Mouse (Mus musculus) midbrain, embryonic 10.5 days (tissue): ENCODE measurements around the gene Mbtps1. TPM values are rescaled to one million over a fixed set of nuclear protein-coding genes. Genes with fewer than 3 reads are reported as not detected.

Source experiments
- DNase-seq: peaks from one replicate; pipeline ENCODE4 v3.0.0-alpha.2; 2017; ENCODE audit warnings: low spot score
- H3K27ac ChIP-seq: fragments of 300-500 bp; sonication (generic); replicated peaks from 2 replicates; pipeline ENCODE4 v1.5.1; 2016; ENCODE audit warnings: mild to moderate bottlenecking
- H3K27me3 ChIP-seq: fragments of 300-500 bp; sonication (generic); 2 replicates; pipeline ENCODE4 v1.6.1; 2016; ENCODE audit warnings: low read depth, mild to moderate bottlenecking; ENCODE audit not compliant: poor library complexity, severe bottlenecking
- H3K36me3 ChIP-seq: fragments of 300-500 bp; sonication (generic); 2 replicates; pipeline ENCODE4 v1.6.1; 2016; ENCODE audit warnings: mild to moderate bottlenecking, moderate library complexity
- H3K4me1 ChIP-seq: fragments of 300-500 bp; sonication (generic); 2 replicates; pipeline ENCODE4 v1.6.1; 2016
- H3K4me3 ChIP-seq: fragments of 300-500 bp; sonication (generic); 2 replicates; pipeline ENCODE4 v1.5.1; 2016; ENCODE audit warnings: mild to moderate bottlenecking, moderate library complexity
- H3K9me3 ChIP-seq: fragments of 300-500 bp; sonication (generic); replicated peaks from 2 replicates; pipeline ENCODE4 v1.6.1; 2016; ENCODE audit warnings: mild to moderate bottlenecking
- WGBS: fragments of 180-500 bp; shearing (Covaris S2); methylation state at CpG from one replicate; pipeline ENCODE4 v1.1.7; 2016; 5-methylcytosine and 5-hydroxymethylcytosine counted together
- polyA plus RNA-seq: library from polyadenylated mRNA; unstranded; fragments of >200 nt; fragmentation: Nextera tagmentation; extraction: Ambion mirVana; gene quantifications from 2 replicates; pipeline ENCODE4 v1.2.1, GENCODE M21; 2016

The Mbtps1 gene
- polyA plus RNA-seq: 111 and 112 TPM in 2 replicates

DNA sequence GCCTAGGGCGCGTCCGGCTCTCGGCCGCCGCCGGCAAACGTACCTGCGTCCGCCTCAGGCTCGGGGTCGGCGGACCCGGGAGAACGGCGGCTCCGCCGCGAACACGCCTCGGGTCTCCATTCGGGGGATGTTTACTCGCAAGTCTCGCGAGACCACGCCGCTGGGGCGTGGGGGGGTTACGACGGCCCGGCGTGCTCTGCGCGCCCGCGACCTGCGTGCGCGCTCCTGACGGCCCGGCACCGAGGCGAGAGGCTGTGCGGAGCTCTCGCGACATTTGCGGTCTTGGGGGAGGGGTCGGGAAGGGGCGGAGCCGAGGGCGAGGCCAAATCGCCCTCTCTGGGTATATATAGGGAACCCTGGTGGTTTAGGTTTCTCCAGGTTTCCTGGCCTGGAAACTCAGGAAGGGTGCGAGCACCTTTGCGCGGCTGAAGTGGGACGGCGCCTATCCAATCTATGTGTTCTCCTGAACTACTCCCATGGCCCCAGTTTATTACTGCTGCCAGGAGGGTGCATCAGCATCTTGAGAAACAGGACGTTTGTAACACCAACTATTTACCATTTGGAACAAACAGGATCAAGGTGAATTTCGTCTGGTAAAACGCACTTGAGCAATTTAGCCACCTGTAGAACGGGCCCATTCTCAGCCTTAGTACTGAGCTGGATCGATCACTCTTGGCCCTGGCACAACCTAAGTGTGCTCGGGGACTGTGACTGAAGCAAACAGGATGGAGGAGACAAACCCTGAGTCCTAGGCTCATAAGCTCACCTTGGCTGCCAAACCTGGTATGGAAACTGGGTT is at the start of gene Mbtps1:
Gene Mbtps1, minus strand, starts transcription at position 133 of the 799 bp plus-strand sequence.
- H3K4me3 ChIP-seq: peak within 1 kb of the TSS; percentile 88
- H3K9me3 ChIP-seq: no peaks in the 10 kb centered on the region
- H3K4me1 ChIP-seq: peaks cover 29% of the 10 kb centered on the region
- DNase-seq: peak; percentile 98
- H3K27me3 ChIP-seq: no peaks in the 10 kb centered on the region
- H3K36me3 ChIP-seq: peaks cover 38% of the 10 kb centered on the region
- WGBS: 6% methylated on average over 63 of the region's 63 CpGs
- H3K27ac ChIP-seq: peak within 1 kb of the TSS; percentile 96

DNA sequence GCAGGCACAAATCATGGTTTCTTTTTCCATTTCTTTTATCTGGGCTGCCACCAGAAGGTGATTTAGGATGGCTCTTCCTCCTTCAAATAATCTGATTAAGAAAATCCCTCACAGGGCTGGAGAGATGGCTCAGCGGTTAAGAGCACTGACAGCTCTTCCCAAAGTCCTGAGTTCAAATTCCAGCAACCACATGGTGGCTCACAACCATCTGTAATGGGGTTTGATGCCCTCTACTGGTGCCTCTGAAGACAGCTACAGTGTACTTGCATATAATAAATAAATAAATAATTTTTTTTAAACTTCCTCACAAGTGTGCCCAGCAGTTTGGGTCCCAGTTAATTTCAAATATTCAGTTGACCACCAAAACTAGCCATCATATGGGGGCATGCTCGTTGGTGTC is 47.7 kb upstream of the Mbtps1 start:
- Histone ChIP-seq H3K4me1 (peaks cover 17% of the 10 kb centered on the region), H3K36me3 (peaks cover 20% of the 10 kb centered on the region), H3K27me3 (no peaks in the 10 kb centered on the region), H3K4me3 (no peak overlapping the region), H3K27ac (no peak overlapping the region), H3K9me3 (peaks cover 11% of the 10 kb centered on the region; the same call in 1 of the 2 replicates)
- 87% methylated on average over 2 of the region's 2 CpGs for WGBS
- no peak for DNase-seq

DNA sequence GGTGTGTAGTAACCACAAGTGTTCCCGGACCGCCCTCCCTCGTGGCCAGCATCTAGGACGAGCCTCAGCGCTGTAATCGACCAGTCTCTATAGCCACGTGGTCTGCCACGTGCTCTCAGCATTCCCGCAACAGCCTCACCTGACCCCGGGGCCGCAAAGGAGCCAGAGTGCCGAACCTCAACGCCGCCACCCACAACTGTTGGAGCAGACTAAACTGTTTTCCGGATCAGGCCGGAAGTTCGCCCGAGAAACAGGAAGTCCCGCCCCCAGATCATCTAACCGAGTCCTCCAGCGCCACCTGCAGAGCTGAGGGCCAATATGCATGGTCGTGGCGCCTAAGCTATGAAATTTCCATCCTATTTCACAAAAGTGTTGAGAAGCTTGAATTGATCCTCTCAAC is 46.5 kb upstream of the Mbtps1 start, which contains the start of gene Taf1c:
Gene Taf1c, minus strand, starts transcription at position 227 of the 400 bp plus-strand sequence.
- H3K4me3 ChIP-seq: peak within 1 kb of the TSS; percentile 82
- H3K27ac ChIP-seq: peak within 1 kb of the TSS; percentile 84
- DNase-seq: peak; percentile 93
- H3K27me3 ChIP-seq: no peaks in the 10 kb centered on the region
- peaks cover 11% of the 10 kb centered on the region; the same call in 1 of the 2 replicates for H3K9me3 ChIP-seq
- peaks cover 32% of the 10 kb centered on the region for H3K36me3 ChIP-seq
- H3K4me1 ChIP-seq: peaks cover 17% of the 10 kb centered on the region
- under 1% methylated on average over 23 of the region's 23 CpGs for WGBS

DNA sequence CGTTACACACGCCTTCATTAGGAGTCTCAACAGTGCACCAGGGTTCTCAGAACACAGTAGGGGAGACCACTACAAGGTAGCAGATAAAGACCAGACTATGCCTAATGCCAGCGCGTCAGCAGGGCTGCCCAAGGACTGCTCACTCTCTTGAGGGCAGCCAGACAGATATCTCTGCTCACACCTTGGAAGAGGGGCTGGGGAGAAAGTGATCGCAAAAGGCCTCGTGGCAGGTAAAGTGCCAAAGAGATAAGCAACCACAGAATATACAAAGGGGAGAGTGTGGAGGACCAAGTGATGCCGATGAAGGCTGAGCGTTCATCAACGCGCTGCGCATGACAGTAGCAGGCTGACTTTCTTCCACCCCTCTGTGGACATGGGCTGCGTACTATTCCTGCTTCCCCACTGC is 45.9 kb upstream of the Mbtps1 start:
- Histone ChIP-seq H3K4me1 (peaks cover 17% of the 10 kb centered on the region), H3K9me3 (peaks cover 11% of the 10 kb centered on the region; the same call in 1 of the 2 replicates), H3K36me3 (peaks cover 38% of the 10 kb centered on the region), H3K27me3 (no peaks in the 10 kb centered on the region), H3K4me3 (peak overlapping the region; percentile 82), H3K27ac (peak overlapping the region; percentile 84)
- DNase-seq: no peak
- WGBS: 47% methylated on average over 12 of the region's 12 CpGs

DNA sequence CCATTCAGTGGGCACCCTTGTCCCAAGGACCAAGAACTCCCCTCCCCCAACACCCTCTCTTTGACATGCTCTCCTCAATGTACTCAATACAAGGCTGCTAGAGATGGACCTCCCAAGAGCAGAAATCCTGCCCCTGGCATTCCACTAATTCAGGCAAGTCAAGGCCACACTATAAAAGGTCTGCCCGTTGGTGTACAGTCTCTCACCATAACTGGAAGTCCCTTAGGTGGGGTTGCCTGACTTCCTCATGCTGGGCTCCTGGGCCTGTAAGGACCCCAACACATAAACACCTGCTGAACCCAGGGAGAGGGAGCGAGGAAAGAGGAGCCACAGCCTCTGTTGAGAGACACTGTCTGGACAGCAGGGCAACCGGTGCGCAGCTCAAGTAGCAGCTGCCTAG is 45.2 kb upstream of the Mbtps1 start:
- 95% methylated on average over 4 of the region's 4 CpGs for WGBS
- H3K27me3 ChIP-seq: no peaks in the 10 kb centered on the region
- peaks cover 6% of the 10 kb centered on the region; the same call in 1 of the 2 replicates for H3K9me3 ChIP-seq
- H3K4me1 ChIP-seq: peaks cover 17% of the 10 kb centered on the region
- peaks cover 44% of the 10 kb centered on the region for H3K36me3 ChIP-seq
- no peak overlapping the region for H3K27ac ChIP-seq
- peak overlapping the region; percentile 82 for H3K4me3 ChIP-seq
- no peak for DNase-seq

GRCm38 (mm10) chr8:119591456-119591855 is 32.9 kb upstream of the Mbtps1 start:
- peaks cover 6% of the 10 kb centered on the region for H3K36me3 ChIP-seq
- peaks cover 33% of the 10 kb centered on the region for H3K4me1 ChIP-seq
- no peaks in the 10 kb centered on the region for H3K9me3 ChIP-seq
- WGBS: 88% methylated on average over 7 of the region's 7 CpGs
- H3K27me3 ChIP-seq: no peaks in the 10 kb centered on the region
- DNase-seq: no peak
- no peak overlapping the region for H3K4me3 ChIP-seq
- no peak overlapping the region for H3K27ac ChIP-seq

- DNase-seq: no peak
- Histone ChIP-seq H3K27me3 (peaks cover 8% of the 10 kb centered on the region), H3K4me3 (no peak overlapping the region), H3K4me1 (peaks cover 36% of the 10 kb centered on the region), H3K27ac (no peak overlapping the region), H3K9me3 (no peaks in the 10 kb centered on the region), H3K36me3 (no peaks in the 10 kb centered on the region)
- 83% methylated on average over 14 of the region's 14 CpGs for WGBS
Observed at GRCm38 (mm10) chr8:119590348-119590747, 31.8 kb upstream of the Mbtps1 start.

DNA sequence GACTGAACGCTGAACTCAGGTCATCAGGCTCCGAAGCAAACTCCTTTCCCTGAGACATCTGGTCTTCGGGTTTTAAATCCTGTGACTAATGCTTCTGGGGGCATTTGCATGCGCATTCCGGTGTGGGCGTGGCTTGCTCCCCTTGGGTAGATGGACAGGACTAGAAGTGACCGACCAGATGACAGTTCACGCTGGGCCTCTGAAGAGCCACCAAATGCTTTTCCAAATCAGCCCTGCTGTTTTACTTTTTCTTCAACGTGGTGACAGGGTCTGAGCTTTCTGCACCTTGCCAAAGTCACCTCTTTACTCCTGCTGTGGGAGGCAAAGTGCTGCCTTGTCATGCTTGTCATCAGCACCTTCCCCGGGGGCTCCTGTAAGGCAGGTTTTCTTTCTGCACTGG is 30.3 kb upstream of the Mbtps1 start:
- Histone ChIP-seq H3K36me3 (no peaks in the 10 kb centered on the region), H3K27me3 (peaks cover 8% of the 10 kb centered on the region), H3K9me3 (no peaks in the 10 kb centered on the region), H3K4me3 (no peak overlapping the region), H3K4me1 (peaks cover 24% of the 10 kb centered on the region), H3K27ac (no peak overlapping the region)
- peak; percentile 31 for DNase-seq
- 25% methylated on average over 10 of the region's 10 CpGs for WGBS

GRCm38 (mm10) chr8:119588321-119588720 is 29.8 kb upstream of the Mbtps1 start:
- Histone ChIP-seq H3K4me1 (peaks cover 24% of the 10 kb centered on the region), H3K27me3 (peaks cover 8% of the 10 kb centered on the region), H3K4me3 (no peak overlapping the region), H3K9me3 (no peaks in the 10 kb centered on the region), H3K27ac (no peak overlapping the region), H3K36me3 (no peaks in the 10 kb centered on the region)
- 64% methylated on average over 4 of the region's 4 CpGs for WGBS
- DNase-seq: no peak

GRCm38 (mm10) chr8:119585901-119586300 is 27.4 kb upstream of the Mbtps1 start:
- peaks cover 8% of the 10 kb centered on the region for H3K27me3 ChIP-seq
- peak overlapping the region; percentile 55 for H3K27ac ChIP-seq
- H3K4me3 ChIP-seq: peak overlapping the region; percentile 47
- DNase-seq: no peak
- H3K9me3 ChIP-seq: no peaks in the 10 kb centered on the region
- no peaks in the 10 kb centered on the region for H3K36me3 ChIP-seq
- H3K4me1 ChIP-seq: peaks cover 13% of the 10 kb centered on the region
- WGBS: 29% methylated on average over 24 of the region's 24 CpGs

DNA sequence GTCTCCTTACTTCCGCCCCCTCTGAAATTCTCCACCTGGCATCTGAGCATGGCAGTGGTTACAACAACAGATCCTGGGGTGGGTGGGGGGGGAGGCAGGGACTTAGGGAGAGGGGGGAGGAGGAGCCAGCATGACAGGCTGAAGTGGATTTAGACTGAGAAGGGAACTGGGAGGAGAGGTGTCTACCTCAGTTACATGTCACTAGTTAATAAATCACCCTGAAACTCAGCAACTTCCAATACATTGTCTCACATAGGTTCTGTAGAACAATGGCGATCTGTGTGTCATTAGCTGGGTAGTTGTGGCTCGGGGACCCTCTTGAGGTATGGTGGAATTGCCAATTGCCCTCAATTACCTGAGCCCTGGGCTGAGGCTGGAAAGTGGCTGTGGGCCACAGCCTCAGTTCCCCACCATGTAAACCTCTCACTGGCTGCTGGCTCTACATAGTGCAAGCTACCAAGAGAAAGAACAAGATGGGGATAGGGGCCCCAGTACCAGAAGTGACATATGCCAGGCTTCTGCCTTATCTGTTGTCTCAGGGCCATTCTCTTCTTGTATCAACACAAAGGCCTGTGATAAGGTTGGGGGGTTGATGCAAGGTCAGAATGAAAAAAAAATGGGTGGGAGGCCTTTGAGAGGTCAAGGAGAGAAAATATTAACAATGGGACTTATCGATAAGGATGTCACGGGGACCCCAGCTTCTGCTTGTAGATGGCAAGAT is 22.1 kb upstream of the Mbtps1 start:
- no peaks in the 10 kb centered on the region for H3K9me3 ChIP-seq
- WGBS: 90% methylated on average over 5 of the region's 5 CpGs
- H3K4me1 ChIP-seq: peaks cover 2% of the 10 kb centered on the region
- no peak for DNase-seq
- H3K36me3 ChIP-seq: no peaks in the 10 kb centered on the region
- no peak overlapping the region for H3K4me3 ChIP-seq
- peaks cover 40% of the 10 kb centered on the region for H3K27me3 ChIP-seq
- no peak overlapping the region for H3K27ac ChIP-seq

- Histone ChIP-seq H3K9me3 (no peaks in the 10 kb centered on the region), H3K27me3 (peaks cover 40% of the 10 kb centered on the region), H3K4me1 (peaks cover 15% of the 10 kb centered on the region), H3K4me3 (no peak overlapping the region), H3K36me3 (no peaks in the 10 kb centered on the region), H3K27ac (no peak overlapping the region)
- WGBS: 43% methylated on average over 13 of the region's 13 CpGs
- no peak for DNase-seq
Observed at GRCm38 (mm10) chr8:119579096-119579495, 20.6 kb upstream of the Mbtps1 start.

GRCm38 (mm10) chr8:119575366-119575726 is 16.8 kb upstream of the Mbtps1 start:
- H3K27ac ChIP-seq: peak overlapping the region; percentile 92
- peaks cover 47% of the 10 kb centered on the region for H3K27me3 ChIP-seq
- H3K36me3 ChIP-seq: no peaks in the 10 kb centered on the region
- 2% methylated on average over 16 of the region's 16 CpGs for WGBS
- no peaks in the 10 kb centered on the region for H3K9me3 ChIP-seq
- no peak for DNase-seq
- H3K4me1 ChIP-seq: peaks cover 36% of the 10 kb centered on the region
- peak overlapping the region; percentile 90 for H3K4me3 ChIP-seq
